Mouse (Mus musculus) myocyte (in vitro differentiated cells): ENCODE data around the gene St8sia1.

Experiments used
- CEBPB ChIP-seq: IDR thresholded peaks from 2 replicates; pipeline ENCODE4 v1.6.1; 2011; ENCODE audit warnings: mild to moderate bottlenecking, moderate library complexity; ENCODE audit not compliant: poor library complexity, insufficient read depth, severe bottlenecking
- E2F4 ChIP-seq: IDR thresholded peaks from one replicate; pipeline ENCODE4 v1.6.1; 2011; ENCODE audit warnings: mild to moderate bottlenecking, control low read depth, moderate library complexity; ENCODE audit not compliant: insufficient read depth
- MAX ChIP-seq: IDR thresholded peaks from one replicate; pipeline ENCODE4 v1.6.1; 2011; ENCODE audit warnings: low read depth, mild to moderate bottlenecking, control low read depth
- MYOD1 ChIP-seq, 3 experiments: IDR thresholded peaks; one replicate each; pipeline ENCODE4 v1.6.1; 2011; ENCODE audit warnings: control low read depth in 2 of 3, low read depth in 2 of 3, mild to moderate bottlenecking in 2 of 3, moderate library complexity in 1 of 3; ENCODE audit not compliant: insufficient read length in 2 of 3, control insufficient read depth in 1 of 3
- POLR2A ChIP-seq: IDR thresholded peaks from one replicate; pipeline ENCODE4 v1.6.1; 2011; ENCODE audit warnings: low read depth, mild to moderate bottlenecking, control low read depth, moderate library complexity; ENCODE audit not compliant: insufficient read length
- POLR2AphosphoS2 ChIP-seq: IDR thresholded peaks from one replicate; pipeline ENCODE4 v1.6.1; 2011; ENCODE audit warnings: low read depth, control low read depth; ENCODE audit not compliant: insufficient read length
- TCF3 ChIP-seq: IDR thresholded peaks from one replicate; pipeline ENCODE4 v1.6.1; 2011; ENCODE audit warnings: low read depth, control low read depth; ENCODE audit not compliant: insufficient read length
- USF1 ChIP-seq: IDR thresholded peaks from one replicate; pipeline ENCODE4 v1.6.1; 2011; ENCODE audit warnings: low read depth, mild to moderate bottlenecking, control low read depth, moderate library complexity

DNA sequence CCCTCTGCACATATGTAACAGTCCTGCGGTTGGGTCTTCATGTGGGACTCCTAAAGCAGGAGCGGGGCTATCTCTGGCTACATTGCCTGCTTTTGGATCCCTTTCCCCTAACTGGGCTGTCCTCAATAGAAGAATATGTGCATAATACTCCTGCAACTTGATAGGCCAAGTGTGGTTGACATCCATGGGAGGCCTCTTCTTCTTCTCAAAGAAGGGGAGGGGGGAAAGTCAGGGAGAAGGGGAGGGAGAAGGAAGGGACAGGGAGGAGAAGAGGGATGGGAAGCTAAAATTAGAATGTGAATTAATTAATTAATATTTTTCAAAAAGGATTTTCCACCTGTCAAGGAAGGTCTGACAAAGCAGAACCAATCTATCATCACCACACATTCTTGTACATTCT, 97.2 kb downstream of the St8sia1 start:
- TF ChIP-seq USF1 (no peak), POLR2A (no peak), TCF3 (no peak), E2F4 (no peak), CEBPB (no peak), POLR2AphosphoS2 (no peak), MYOD1 (IDR thresholded peaks at IDR 0.05; ENCODE audit: control insufficient read depth in 1 of 3, insufficient read length in 2 of 3, low read depth in 2 of 3) (no peak), MAX (no peak)
